21 mouse cellular contexts compared by ENCODE assay signal in the genomic region with DNA sequence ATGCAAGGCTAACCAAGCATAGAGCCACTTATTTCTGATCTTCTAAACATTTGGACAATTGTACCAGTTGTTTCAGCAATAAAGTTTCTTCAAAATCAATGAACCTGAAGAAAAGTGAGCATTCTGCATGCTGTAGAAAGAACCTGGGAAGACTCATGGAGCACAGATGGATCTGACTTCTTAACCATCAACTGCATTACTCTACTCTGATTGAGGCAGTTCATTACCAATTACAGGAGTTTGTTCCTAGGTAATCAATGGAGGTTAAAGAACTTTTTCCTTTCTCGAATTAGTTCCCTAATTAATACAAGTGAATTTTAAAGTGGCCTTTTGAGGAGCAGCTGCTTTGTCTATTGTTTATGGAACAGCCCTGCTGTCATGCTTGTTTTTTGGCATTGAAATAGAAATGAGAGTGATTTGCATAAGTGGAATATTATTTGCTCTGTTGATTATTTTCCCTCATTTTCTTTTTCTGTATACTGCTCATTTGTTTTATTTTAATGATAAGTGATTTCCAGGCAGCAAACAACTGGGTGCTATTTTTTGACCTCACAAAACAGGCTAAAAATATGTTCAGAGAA.
A peak's percentile ranks its signal among the peaks of the same experiment; 100 is the strongest.
DNase-seq lines count a peak whose midpoint lies in the region; ATAC-seq lines count a peak whose summit lies in the region.
"Had no signal": no experiment of that assay in that cellular context is flagged by ENCODE, and none has a peak within 500 bp of the region (broad histone marks: within the 10 kb centered on the region; RNA-seq: fewer than 3 reads in every experiment).

No protein-coding gene starts in this region.

- H3K4me2 ChIP-seq in forebrain, embryonic 13.5 days: no peak overlapping the region
- no peak overlapping the region for H3K4me2 ChIP-seq in forebrain, embryonic 12.5 days
- no peak overlapping the region for H3K4me2 ChIP-seq in forebrain, embryonic 16.5 days (ENCODE audit: low read length)
- H3K4me2 ChIP-seq in midbrain, embryonic 11.5 days: no peak overlapping the region
- H3K4me2 ChIP-seq: embryonic facial prominence, embryonic 15.5 days; heart, embryonic 12.5 days; hindbrain, embryonic 14.5 days had no signal

- H3K9ac ChIP-seq in forebrain, embryonic 13.5 days: no peak overlapping the region
- H3K9ac ChIP-seq in forebrain, embryonic 12.5 days: no peak overlapping the region
- no peak overlapping the region for H3K9ac ChIP-seq in forebrain, embryonic 16.5 days (replicated peaks; ENCODE audit: low read depth, low read length)
- H3K9ac ChIP-seq in midbrain, embryonic 11.5 days (ENCODE audit: low read length): no peak overlapping the region
- H3K9ac ChIP-seq: embryonic facial prominence, embryonic 15.5 days; heart, embryonic 12.5 days; hindbrain, embryonic 14.5 days had no signal

- H3K4me1 ChIP-seq in forebrain, embryonic 13.5 days: peaks cover 6% of the 10 kb centered on the region
- H3K4me1 ChIP-seq in forebrain, embryonic 12.5 days: peaks cover 4% of the 10 kb centered on the region; the same call in 1 of the 2 replicates
- H3K4me1 ChIP-seq in forebrain, embryonic 16.5 days (replicated peaks; ENCODE audit: control insufficient read depth, insufficient read depth, low read length): no peaks in the 10 kb centered on the region
- H3K4me1 ChIP-seq in midbrain, embryonic 11.5 days (ENCODE audit: control insufficient read depth, insufficient read depth, low read length): no peaks in the 10 kb centered on the region
- H3K4me1 ChIP-seq: embryonic facial prominence, embryonic 15.5 days; heart, embryonic 12.5 days; hindbrain, embryonic 10.5 days had no signal

- H3K27me3 ChIP-seq in forebrain, embryonic 13.5 days: no peaks in the 10 kb centered on the region
- no peaks in the 10 kb centered on the region for H3K27me3 ChIP-seq in forebrain, embryonic 12.5 days
- H3K27me3 ChIP-seq in forebrain, embryonic 16.5 days (replicated peaks; ENCODE audit: control insufficient read depth, insufficient read depth, low read length): no peaks in the 10 kb centered on the region
- H3K27me3 ChIP-seq in midbrain, embryonic 11.5 days (ENCODE audit: control insufficient read depth, insufficient read depth, low read length): no peaks in the 10 kb centered on the region
- H3K27me3 ChIP-seq: embryonic facial prominence, embryonic 15.5 days; heart, embryonic 12.5 days; Patski had no signal

- no peaks in the 10 kb centered on the region for H3K9me3 ChIP-seq in forebrain, embryonic 13.5 days (replicated peaks)
- H3K9me3 ChIP-seq in forebrain, embryonic 12.5 days: no peaks in the 10 kb centered on the region
- no peaks in the 10 kb centered on the region for H3K9me3 ChIP-seq in forebrain, embryonic 16.5 days (ENCODE audit: control insufficient read depth, low read length)
- no peaks in the 10 kb centered on the region for H3K9me3 ChIP-seq in midbrain, embryonic 11.5 days (ENCODE audit: control insufficient read depth, low read length)
- H3K9me3 ChIP-seq: embryonic facial prominence, embryonic 15.5 days; heart, embryonic 12.5 days; hindbrain, embryonic 10.5 days had no signal

- DNase-seq in retina, postnatal 1 day: peak; percentile 50
- no peak for DNase-seq in retina, embryonic 14.5 days (ENCODE audit: low spot score)
- no peak for DNase-seq in c-Kit-positive CD71-positive TER-119-positive erythroid progenitor cells, embryonic 14.5 days (ENCODE audit: low spot score)
- DNase-seq in midbrain, embryonic 11.5 days (ENCODE audit: low spot score, missing footprints): no peak
- DNase-seq: adrenal gland, postnatal 14 days; cerebellum, adult 11 months; cerebellum, adult 8-10 months; cerebellum, postnatal 14 days; embryo, embryonic 11 days; gastrocnemius, adult 2 months; gastrocnemius, postnatal 25 days had no signal

- H3K36me3 ChIP-seq in forebrain, embryonic 13.5 days (ENCODE audit: poor library complexity, severe bottlenecking): no peaks in the 10 kb centered on the region
- H3K36me3 ChIP-seq in forebrain, embryonic 12.5 days (replicated peaks): no peaks in the 10 kb centered on the region
- no peaks in the 10 kb centered on the region for H3K36me3 ChIP-seq in forebrain, embryonic 16.5 days (ENCODE audit: control insufficient read depth, insufficient read depth)
- no peaks in the 10 kb centered on the region for H3K36me3 ChIP-seq in midbrain, embryonic 11.5 days (ENCODE audit: control insufficient read depth, insufficient read depth, low read length)
- H3K36me3 ChIP-seq: embryonic facial prominence, embryonic 15.5 days; heart, embryonic 12.5 days; hindbrain, embryonic 10.5 days had no signal

- WGBS in forebrain, embryonic 13.5 days: 22% methylated on average over 1 of the region's 1 CpGs
- WGBS in forebrain, embryonic 12.5 days: 22% methylated on average over 1 of the region's 1 CpGs
- WGBS in forebrain, embryonic 16.5 days: 5% methylated on average over 1 of the region's 1 CpGs
- 74% methylated on average over 1 of the region's 1 CpGs for WGBS in midbrain, embryonic 11.5 days

- no peak overlapping the region for H3K4me3 ChIP-seq in forebrain, embryonic 13.5 days
- H3K4me3 ChIP-seq in forebrain, embryonic 12.5 days (replicated peaks): no peak overlapping the region
- no peak overlapping the region for H3K4me3 ChIP-seq in forebrain, embryonic 16.5 days (replicated peaks; ENCODE audit: low read length)
- no peak overlapping the region for H3K4me3 ChIP-seq in midbrain, embryonic 11.5 days (ENCODE audit: low read depth, low read length)
- H3K4me3 ChIP-seq: embryonic facial prominence, embryonic 15.5 days; erythroblast, embryonic 14.5 days; gastrocnemius, adult 2 months; heart, embryonic 12.5 days; hindbrain, embryonic 10.5 days had no signal

- no peak overlapping the region for H3K27ac ChIP-seq in forebrain, embryonic 13.5 days
- no peak overlapping the region for H3K27ac ChIP-seq in forebrain, embryonic 12.5 days
- no peak overlapping the region for H3K27ac ChIP-seq in forebrain, embryonic 16.5 days (ENCODE audit: low read length)
- H3K27ac ChIP-seq in midbrain, embryonic 11.5 days (ENCODE audit: low read depth, low read length): no peak overlapping the region
- H3K27ac ChIP-seq: embryonic facial prominence, embryonic 15.5 days; gastrocnemius, adult 2 months; hindbrain, embryonic 10.5 days; hindbrain, embryonic 14.5 days had no signal

- ATAC-seq in forebrain, embryonic 13.5 days: peak; percentile 65; the same call in 1 of the 2 replicates
- no peak for ATAC-seq in forebrain, embryonic 12.5 days (ENCODE audit: low FRiP score)
- ATAC-seq in forebrain, embryonic 16.5 days: peak; percentile 72
- ATAC-seq in midbrain, embryonic 11.5 days (ENCODE audit: low FRiP score): no peak
- ATAC-seq: activated CD4-positive, CD25-positive, alpha-beta regulatory T cell, adult 4 months; Patski had no signal

Comparison
In these comparisons a context has a peak if more than half of its experiments do, and no peak if none do; other contexts are left out.
1. ATAC-seq: peak in forebrain, embryonic 13.5 days (single experiment) and forebrain, embryonic 16.5 days (single experiment); none in forebrain, embryonic 12.5 days (single experiment) and midbrain, embryonic 11.5 days (single experiment).